Mouse (Mus musculus) ovary, adult 18-20 months (tissue): Measurements from ENCODE around the gene Ank.

Source experiments
- DNase-seq: peaks from one replicate; pipeline ENCODE4 v3.0.0; 2022; ENCODE audit warnings: low spot score, mixed read lengths

Ank gene

DNA sequence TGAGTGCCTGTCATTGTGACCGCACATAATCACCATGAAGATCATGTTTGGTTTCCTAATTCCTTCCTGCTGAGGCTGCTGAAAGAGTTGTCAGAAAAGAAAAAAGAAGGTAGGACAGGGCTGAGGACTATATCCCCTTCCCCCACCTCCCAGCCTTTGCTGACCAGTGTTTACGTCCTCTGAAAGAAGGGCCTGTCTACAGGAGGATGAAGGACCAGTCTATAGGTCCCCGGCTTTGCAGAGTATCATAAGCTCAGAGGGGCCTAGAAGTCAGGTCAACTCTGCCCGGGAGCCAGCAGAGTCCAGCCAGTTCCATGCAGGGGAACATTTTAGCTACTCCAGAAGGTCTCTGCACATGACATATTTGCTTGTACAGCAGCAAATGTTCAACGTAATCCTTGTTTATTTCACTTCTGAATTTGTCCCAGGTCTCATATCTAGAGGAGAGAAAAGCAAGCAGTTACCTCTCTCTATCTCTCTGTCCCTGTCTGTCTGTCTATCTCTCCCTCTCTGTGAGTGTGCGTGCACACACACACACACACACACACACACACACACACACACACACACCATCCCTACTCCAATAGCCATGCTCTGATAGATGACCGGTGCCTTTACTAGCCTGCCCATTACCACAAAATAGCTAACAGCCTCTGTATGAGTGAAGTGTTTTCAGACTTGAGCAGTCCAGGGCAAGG is 31.0 kb downstream of the Ank start:
- DNase-seq, result no peak

DNA sequence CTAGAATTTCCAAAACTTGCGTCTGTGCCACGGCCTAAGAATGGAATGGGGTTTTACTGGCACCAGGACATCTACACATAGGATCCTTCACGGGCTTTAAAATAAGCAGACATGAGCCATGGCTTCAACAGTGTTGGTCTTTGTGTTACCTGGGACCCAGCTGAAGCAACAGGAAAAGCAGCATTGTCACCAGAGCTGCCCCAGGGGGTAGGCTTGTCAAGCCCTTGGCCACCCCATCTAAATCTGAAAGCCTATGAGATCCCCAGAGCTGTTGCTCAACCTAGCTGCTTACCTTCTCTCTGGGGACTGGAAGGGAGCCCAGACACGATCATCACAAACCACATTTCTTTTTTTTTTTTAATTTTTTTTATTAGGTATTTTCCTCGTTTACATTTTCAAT is 31.6 kb downstream of the Ank start:
- no peak for DNase-seq

DNA sequence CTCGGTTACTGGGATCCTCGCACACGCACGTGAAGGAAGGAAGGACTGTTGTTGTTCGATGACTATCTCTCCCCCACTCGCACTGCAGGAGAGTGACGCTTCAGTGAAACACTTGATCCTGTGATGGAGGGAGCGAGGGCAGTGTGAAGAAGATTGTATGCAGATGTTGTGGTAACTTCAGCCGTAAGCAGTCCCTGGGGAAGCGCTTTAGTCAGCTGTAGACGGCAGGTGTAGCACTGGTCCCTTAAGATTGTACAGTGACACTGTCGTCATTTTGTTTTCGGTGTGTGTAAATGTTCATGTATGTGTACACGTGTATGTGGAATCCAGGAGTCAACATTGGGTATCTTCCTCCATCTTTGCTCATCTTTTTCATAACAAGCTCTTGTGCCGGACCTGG is 33.9 kb downstream of the Ank start:
- DNase-seq, result no peak

DNA sequence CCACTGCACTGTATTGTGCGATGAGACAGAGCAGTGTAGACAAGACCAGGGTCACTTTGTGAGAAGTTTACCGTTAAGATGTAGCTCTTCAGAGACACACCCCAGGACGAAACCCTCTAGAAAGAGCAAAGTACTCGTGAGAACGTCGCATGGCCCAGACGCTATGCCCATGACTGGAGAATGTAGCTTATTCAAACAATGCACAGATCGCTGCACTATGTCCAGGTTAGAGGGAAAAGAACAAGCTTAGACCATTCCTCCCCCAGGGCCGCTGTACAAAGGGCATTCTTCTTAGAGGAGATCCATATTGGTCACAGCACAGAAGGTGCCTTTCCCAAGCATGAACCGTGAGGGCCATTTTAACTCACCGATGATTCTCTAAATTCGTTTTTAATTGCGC is 35.9 kb downstream of the Ank start:
- DNase-seq, result no peak

DNA sequence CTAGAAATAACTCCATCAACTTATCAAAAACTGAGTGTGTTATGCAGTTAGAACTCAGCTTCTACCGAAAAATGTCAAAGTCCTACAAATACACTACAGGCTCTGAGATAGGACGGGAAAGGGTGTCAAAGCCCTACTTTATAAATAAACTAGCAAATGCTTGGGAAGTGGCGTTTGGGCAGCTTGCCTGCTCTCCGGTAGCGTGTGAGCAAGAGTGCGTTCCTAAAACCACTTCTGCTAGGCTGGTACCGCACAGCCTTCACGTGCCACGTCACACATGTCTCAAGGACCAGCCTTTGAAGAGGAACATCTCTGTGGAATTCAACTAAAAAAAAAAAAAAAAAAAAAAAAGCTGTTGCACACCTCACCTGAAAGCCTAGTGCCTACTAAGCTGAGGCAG is 36.7 kb downstream of the Ank start:
- DNase-seq, result no peak

DNA sequence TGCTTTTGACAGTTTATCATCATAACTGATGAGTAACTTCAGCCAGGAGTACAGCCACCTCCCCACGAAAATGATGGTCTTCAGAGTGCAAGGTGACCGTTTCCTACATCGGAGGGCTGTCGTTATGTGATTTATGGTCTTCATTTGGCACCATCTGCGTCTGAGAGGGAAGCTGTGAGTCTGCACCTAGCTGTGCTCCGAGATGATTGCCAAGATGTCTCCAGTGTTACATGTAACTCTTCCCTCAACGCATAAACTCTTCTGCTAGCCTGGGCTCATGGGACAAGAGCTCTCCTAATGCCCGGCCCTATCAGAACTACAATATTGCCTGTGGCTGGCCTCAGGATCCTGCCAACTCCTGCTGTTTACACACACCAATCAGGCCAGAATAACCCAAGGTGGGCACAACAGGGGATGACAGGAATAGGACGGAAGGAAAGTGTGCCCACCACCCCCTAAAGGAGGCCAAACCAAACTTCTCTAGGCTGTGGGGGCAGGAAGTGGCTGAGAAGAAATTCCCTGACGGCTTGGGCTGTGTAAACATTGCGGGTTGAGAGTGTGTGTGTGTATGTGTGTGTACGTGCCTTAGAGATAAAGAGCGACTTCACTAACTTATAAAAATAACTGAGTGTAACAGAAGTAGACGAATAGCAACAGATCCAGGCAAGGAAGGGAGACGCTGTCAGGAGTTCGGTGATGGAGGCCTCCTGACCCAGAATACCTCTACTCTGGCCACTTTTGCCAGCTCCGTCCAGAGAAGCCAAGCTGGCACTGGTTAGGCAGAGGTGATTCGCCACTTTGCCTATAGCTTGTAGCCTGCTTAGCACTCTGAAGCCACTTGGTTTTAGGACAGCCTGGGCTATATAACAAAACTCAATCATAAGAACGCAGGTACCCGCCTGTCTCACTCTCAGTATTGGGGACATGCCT is 37.6 kb downstream of the Ank start:
- DNase-seq, result no peak

DNA sequence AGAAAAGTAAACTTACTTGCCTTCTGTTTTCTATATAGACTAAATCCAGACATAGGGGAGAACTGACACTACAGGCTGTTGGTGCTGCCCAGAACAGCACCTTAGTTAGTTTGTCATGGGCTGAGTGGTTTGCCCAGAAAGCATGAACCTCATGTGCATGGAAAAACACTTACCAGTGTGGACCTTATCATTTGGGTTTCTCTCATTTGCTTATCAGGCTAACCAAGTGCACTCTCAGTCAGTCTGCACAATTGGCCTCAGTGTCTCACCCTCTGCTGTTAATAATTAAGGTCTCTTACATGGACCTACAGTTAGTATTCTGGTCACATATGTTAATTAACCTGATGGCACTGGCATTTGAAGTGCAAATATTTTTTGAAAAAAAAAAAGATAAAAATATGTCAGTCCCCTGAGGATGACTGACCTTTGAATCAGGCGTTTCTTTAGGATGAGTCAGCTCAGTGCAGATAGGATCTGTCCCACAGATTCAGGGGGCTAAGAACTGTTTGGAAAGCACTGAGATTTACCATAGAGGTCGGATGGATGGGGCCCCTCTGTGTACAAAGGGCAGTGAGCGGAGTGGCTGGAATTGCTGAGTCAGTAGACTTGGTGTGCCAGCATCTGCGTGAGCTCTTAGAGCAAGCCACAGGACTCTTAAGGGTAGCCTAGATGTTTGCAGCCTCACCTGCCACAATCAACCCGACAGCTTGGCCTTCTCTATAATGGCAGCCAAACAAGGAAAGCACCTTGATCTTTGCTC is 39.8 kb downstream of the Ank start:
- no peak for DNase-seq

DNA sequence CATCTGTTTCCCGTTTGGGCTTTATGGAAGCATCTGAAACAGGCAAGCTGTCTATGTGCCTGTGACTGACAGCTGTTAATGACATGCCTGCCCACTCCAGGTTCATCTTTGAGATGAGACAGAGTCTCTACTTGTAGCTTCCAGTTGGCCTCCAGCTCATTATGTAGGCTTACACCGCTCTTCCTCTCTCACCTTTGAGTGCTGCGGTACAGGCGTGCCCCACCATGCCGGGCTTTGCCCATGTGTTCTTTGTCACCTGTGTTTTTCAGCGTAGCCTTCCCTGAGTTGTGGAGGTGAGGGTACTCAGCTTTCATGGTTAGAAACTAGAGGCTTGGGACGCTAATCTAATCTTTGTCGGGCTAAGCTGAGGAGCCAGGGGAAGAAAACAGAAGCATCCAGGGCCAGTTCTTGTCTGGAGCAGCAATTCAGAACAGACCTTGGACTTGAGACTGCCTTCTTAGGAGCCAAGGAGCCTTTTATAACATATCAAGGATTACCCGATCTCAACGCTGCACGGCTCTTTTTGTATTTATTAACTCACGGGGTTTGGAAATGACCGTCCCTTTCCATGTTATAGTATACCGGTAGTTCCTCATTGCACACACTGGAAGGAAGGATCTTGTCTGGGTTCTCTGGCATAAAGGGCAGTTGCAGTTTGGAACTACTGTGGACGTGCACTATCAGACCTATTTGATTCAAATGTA is 40.6 kb downstream of the Ank start:
- DNase-seq, result no peak

DNA sequence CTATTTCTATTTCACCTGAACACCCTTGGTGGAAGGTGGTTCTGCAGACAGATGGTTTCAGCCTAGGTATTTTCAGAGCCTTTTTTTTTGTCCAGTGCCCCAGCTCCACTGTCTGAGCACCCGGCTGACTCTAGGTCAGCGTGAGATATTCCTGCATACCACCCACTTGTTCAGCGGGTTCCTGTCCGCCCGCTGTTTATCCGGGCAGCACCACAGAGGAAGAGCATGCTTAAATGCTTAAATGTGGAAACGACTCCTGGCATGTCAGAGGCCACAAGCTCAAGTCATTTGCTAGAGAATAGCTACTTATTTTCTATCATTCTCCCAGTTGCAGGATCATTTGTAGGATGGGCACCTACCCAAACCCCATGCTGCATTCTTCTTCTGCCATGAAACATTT is 41.7 kb downstream of the Ank start:
- DNase-seq, result no peak

DNA sequence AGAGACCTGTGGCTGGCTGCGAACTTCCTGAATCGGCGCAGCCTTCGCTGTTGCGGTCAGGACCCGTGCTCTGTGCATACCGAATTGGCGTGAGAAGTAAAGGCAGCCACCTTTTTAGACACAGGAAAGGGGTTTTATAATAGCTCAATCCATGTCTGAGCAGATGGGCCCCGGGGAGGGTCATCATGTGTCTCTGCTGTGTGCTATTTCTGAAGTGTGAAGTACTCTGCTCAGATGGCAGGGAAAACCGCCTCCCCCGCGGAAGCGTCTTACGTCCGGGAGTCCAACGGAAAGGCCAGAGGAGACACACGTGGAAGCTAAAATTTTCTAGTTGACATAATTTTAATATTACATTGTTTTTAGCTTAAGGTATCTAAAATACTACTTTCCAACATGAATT is 42.5 kb downstream of the Ank start:
- DNase-seq, result no peak

DNA sequence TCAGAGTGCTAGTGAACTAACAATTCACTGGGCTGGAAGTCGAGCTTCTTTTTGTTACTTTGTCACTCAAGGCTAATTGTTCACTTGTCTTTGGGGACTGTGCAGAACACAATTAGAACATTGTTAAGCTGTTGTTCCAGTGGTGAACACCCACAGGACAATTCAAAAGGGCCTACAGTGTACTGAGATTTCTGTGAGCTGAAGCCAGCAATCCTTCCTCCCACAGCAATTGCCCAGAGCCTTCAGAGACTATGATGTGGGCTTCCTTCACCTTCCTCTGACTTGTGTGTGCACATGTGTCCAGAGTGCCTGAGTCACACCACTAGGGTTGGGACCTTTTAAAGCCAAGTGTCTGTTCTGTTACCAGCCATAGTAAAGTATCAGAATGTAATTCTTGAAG is 50.5 kb downstream of the Ank start:
- no peak for DNase-seq

DNA sequence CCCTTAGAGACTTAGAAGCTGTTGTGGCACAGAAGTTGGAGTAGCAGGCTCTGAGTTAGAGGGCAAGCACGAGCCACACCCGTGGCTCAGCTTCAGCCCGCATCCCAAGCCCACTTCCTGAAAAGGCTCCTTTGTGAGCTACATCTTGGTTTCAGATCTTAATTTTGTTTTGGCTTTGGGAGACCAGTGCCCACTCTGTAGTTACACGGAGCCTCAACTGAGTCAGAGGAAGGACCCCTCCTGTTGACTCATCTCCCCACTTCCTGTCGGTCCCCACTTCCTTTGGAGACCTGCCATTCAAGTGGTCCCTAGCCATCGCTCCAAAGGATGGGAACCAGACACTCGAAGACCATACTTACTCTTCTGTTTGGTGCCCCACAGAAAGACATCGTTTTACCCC is 51.5 kb downstream of the Ank start:
- no peak for DNase-seq

DNA sequence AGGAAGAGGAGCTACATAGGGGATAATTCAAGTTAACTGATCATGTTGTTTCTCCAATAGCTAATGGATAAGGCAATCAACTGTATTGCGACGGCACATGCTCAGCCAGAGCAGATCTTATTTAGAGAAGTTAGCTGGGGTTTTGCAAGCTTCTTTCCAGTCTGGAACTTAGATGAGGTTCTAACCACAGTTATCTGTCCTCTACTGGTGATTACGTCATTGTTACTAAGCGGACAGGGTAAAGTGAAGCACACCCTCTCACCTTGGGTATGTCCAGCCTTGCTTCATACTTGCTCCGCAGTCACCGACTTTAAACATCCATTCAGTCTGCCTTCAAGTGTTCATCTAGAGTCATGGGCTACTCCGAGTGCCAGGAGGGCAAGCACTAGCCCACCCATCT is 53.4 kb downstream of the Ank start:
- DNase-seq, result no peak

DNA sequence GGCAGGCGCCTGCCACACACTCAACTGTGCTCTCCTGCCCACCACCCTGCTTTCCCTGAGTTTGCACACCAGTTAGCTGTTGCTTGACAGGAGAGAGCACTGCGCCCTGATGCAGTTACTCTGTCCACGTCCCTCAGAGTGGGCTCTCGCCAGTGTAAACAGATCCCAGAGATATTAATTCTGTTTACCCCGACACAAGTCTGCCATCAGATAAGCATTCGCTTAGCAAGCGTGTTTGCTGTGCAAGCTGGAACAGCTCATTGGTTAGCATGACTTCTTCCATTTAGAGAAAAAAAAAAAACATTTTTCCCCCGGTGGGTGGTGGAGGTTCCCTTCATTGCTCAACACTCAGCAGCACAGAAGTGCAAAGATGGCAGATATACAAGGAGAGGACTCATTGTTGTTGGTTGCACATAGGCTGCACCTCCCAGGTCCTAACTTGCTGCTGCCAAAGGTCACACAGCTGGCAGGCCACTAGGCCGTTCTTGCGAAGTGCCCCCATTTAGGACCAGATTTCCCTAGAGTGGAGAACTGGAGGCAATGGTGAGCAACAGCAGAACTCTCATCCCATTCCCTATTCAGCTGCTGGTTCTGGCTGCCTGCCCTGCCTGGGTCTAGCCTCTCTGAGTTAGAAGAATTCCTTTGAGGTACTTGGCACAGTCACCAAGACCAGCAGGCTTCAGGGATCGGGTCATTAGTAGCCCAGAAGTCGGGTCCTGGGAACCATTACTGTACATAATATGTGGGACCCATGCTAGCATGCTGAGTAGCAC is 58.9 kb downstream of the Ank start:
- no peak for DNase-seq

DNA sequence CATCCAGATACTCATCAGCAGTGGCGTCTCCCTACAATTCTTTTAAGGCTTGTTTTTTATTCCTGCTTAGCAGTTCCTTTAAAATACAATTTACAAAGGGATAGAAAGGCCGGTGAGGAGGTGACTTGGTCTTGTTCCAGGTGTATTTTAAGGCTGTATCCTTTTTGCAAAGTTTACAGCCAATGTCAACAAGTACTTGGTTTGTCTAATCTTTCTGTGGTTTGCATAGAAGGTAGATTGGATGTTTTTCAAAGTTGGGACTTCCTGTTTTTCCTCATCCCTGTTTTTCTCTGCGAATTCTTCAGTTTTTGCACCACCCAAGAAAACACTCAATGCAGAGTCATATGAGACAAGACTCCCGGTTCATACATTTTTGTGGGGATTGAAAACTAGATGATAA is 62.4 kb downstream of the Ank start:
- DNase-seq, result no peak

DNA sequence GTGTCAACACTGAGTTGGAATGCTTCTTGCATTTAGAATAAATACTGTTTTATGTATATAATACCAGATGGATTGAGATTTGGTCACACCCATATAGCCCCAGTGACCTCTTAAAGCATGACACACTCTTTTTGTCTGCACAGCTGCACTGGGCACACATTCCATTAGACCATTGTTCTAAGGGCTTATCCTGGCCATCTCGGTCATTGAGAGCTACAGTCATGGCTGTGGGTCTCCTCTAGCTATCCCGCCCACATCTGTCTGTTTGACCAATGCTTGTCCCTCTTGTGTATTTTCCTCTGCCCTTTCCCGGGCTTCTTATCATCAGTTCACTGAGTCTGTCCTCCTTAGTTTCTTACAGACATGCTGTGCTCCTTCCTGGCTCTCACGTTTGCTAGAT is 63.5 kb downstream of the Ank start:
- DNase-seq, result no peak

DNA sequence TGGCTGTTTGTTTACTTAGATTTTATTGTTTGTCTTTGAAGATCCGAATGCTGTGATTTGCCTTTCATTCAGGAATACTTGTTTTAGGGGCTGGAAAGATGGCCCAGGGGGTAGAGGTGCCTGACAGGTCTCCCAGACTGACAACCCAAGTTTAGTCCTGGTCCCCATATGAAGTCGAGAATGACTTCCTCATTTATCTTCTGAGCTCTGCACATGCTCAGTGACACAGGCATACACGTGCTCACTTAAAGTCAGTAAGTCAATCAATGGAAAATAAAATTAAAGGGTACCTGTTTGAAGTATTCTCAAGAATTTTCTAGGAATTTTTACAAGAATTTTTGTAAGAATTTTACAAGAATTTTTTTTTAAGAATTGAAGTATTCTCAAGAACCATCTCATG is 66.6 kb downstream of the Ank start:
- no peak for DNase-seq

DNA sequence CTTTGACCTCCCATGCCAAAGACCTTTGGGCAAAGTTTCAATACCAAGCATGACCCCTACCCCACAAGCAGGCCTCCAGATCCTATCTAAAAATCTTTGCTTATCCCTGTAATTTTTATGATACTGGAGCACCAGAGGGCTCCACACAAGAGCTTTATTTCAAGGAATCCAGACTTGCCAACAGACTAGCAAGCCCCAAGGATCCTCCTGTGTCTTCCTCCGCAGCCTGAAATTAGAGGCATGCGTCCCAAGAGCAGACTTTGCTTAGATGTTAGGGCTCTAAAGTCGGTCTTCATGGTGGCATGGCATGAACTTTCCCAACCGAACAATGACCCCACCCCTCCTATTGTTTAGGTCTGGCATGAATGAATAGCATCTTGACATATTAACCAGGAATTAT is 69.2 kb downstream of the Ank start:
- DNase-seq, result no peak

DNA sequence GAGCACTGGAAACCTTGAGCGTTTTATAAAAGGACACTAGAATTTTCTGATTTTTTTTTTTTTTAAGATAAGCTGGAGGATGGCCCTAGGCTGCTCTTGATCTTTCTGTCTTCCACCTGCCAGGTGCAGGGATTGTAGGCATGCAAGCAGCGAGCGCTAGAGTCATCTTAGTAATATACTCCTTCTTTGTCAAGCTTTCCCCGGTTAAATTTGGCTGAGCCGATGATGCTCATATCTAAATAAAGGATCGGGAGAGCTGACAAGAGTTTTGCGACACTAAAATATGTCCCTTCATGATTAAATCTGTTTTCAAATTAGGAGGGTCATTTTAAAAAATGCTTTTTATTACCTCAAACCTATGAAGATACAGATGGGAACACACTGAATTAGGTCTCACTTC is 69.7 kb downstream of the Ank start:
- DNase-seq, result no peak

DNA sequence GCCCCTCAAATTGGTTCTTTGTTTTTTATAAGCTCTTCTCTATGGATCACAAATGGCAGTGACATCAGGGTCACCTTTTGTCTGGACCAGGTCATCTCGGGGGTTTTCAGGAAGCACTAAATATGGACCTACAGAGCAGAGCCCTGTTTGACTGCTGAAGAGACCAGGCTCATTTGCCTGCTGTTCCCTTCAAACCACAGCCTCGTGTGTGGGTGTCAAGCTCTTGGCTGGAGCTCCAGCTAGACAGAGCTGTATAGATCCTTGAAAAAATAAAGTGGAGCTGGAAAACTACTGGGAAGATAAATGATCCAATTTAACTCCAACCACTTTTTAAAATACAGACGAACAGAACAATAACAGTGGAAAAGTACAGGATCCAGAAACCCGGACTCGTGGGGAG is 70.3 kb downstream of the Ank start:
- DNase-seq, result no peak

DNA sequence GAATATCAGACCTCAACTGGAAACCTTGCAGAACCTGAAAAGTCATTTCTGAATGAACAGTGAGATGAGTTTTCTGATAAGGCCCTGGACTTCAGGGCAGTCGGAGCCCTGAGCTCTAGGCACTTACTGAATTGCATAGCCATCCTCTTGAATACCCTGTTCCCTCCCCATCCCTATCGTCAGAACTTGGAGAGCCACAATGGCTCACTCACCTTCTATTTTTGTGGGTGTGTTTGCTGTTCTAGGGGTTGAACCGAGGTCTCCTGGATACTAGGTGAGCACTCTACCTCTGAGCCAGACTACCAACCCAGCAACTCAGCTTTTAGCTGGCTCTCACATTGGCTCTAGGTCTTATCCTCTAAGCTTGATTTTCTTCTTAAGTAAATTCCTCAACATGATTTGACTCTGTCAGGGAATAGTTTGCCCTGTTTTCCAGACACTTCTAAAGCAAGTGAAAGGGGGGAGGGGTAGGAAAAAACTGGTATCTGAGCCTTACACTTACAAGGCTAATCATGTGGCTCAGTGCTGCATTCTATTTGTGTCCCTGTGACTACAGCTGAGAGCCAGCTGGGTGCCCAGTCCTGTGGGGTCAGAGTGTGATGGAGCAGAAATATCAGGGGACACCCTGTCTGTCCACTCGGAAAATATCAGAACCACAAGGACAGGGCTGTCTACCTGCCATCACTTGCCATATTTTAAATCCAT is 71.2 kb downstream of the Ank start:
- no peak for DNase-seq
